Mouse (Mus musculus) retina, postnatal 1 day (tissue): ENCODE results near the gene Rph3al.

Source experiments
- DNase-seq: peaks from one replicate; pipeline ENCODE4 v3.0.0-alpha.2; 2012

The Rph3al gene

GRCm38 (mm10) chr11:75938379-75938906 lies at the start of gene Rph3al:
Gene Rph3al (minus strand): TSS chr11:75938429.
- no peak for DNase-seq

- no peak for DNase-seq
Observed at GRCm38 (mm10) chr11:75985948-75986347, 47.7 kb upstream of the Rph3al start.

GRCm38 (mm10) chr11:75984581-75984980 lies 46.4 kb upstream of the Rph3al start:
- DNase-seq: no peak

- peak; percentile 32 for DNase-seq
Observed at GRCm38 (mm10) chr11:75983194-75983593, 45.0 kb upstream of the Rph3al start.

- no peak for DNase-seq
Observed at GRCm38 (mm10) chr11:75980413-75980812, 42.2 kb upstream of the Rph3al start.

- DNase-seq: no peak
Observed at GRCm38 (mm10) chr11:75978051-75978450, 39.8 kb upstream of the Rph3al start.

GRCm38 (mm10) chr11:75976748-75977147 lies 38.5 kb upstream of the Rph3al start:
- DNase-seq: no peak

- no peak for DNase-seq
Observed at GRCm38 (mm10) chr11:75973988-75974387, 35.8 kb upstream of the Rph3al start.

GRCm38 (mm10) chr11:75972916-75973567 lies 34.8 kb upstream of the Rph3al start:
- no peak for DNase-seq

- DNase-seq: no peak
Observed at GRCm38 (mm10) chr11:75972188-75972587, 34.0 kb upstream of the Rph3al start.

- no peak for DNase-seq
Observed at GRCm38 (mm10) chr11:75970629-75971028, 32.4 kb upstream of the Rph3al start.

- no peak for DNase-seq
Observed at GRCm38 (mm10) chr11:75968761-75969160, 30.5 kb upstream of the Rph3al start.

- DNase-seq: peak; percentile 78
Observed at GRCm38 (mm10) chr11:75966401-75967372, 28.5 kb upstream of the Rph3al start.

GRCm38 (mm10) chr11:75965674-75966400 lies 27.6 kb upstream of the Rph3al start:
- peak; percentile 30 for DNase-seq

- no peak for DNase-seq
Observed at GRCm38 (mm10) chr11:75964476-75964730, 26.2 kb upstream of the Rph3al start.

- DNase-seq: peak; percentile 80
Observed at GRCm38 (mm10) chr11:75963730-75964475, 25.7 kb upstream of the Rph3al start.

- DNase-seq: no peak
Observed at GRCm38 (mm10) chr11:75961782-75962181, 23.6 kb upstream of the Rph3al start.

GRCm38 (mm10) chr11:75957124-75957832 lies 19.0 kb upstream of the Rph3al start:
- no peak for DNase-seq

- no peak for DNase-seq
Observed at GRCm38 (mm10) chr11:75956651-75957050, 18.4 kb upstream of the Rph3al start.

GRCm38 (mm10) chr11:75954896-75955295 lies 16.7 kb upstream of the Rph3al start:
- DNase-seq: no peak

GRCm38 (mm10) chr11:75951895-75952294 lies 13.7 kb upstream of the Rph3al start:
- no peak for DNase-seq

GRCm38 (mm10) chr11:75950459-75950858 lies 12.2 kb upstream of the Rph3al start:
- no peak for DNase-seq
